Mouse (Mus musculus): ENCODE data around the gene Lin7c.

DNA sequence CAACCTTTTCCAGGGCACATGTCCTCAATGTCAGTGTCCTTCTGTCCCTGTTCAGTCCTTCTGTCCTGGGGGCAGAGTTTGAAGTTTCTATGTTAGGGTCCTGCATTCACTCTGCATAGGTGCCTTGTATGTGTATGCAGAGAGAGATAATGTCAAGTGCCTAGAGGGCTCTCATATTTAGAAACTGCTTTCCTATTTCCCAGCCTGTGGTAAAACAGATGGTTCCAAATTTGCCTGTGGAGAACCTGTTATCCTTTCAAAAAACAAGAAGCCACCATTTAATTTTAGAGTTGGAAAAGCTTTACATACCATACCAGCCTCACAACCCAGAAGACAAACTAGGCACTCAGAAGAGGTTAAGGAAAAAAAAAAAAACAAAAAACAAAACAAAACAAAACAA lies 58.9 kb downstream of the Lin7c start:
- TF ChIP-seq CTCF (IDR thresholded peaks at IDR 0.05; ENCODE audit: low read depth) (no peak), EP300 (IDR thresholded peaks at IDR 0.05; ENCODE audit: low read depth) (no peak)
